Mouse (Mus musculus) spleen, adult 18-20 months (tissue): ENCODE results near the gene Eif2ak4.

Experiments used
- DNase-seq, 2 experiments: peaks; one replicate each; pipeline ENCODE4 v3.0.0; 2022; ENCODE audit warnings: mixed read lengths in 2 of 2

Gene Eif2ak4

DNA sequence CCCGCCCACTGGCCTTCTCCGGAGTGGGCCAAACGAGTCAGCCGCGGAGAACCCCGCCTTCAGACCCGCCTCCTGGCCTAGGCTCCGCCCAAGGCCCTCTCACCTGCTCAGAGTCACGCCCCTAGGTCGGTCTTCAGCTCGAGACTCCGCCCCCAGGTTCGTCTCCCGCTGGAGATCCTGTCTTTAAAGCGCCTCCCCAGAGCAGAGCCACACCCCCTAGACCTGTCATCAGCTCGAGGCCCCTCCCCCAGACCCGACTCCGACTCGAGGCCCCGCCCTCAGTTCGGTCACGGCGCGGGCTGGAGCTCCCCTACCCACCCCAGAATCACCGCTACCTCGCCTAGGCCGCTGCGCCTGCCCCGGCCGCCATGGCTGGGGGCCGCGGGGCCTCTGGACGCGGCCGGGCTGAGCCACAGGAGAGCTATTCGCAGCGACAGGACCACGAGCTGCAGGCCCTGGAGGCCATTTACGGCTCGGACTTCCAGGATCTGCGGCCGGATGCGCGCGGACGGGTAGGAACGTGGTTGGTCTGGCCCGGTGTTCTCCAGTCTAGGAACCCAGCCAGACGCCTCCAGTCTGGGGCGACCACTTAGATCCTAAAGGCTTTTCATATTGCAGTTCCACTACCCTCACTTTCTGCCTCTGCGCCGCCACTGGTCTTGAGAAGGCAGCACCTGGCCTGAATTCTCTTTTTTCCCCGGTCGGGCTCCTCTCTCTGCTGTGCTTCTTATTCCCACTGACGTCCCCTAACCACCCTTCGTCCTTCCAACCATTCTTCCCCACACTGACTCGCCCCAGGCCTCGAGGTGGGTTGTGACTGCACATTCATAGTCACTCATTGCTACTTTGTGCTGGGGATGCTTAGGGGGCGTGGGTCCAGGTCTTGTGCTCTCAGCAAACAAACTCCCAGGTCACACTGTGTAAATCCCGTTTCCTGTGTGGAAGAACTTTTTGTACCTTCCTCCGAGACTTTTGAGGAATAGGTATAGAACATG is at the start of gene Eif2ak4:
Eif2ak4 (plus strand) TSS at position 278 of the 995 bp plus-strand sequence.
- peak; percentile 99 to 100 for DNase-seq

DNA sequence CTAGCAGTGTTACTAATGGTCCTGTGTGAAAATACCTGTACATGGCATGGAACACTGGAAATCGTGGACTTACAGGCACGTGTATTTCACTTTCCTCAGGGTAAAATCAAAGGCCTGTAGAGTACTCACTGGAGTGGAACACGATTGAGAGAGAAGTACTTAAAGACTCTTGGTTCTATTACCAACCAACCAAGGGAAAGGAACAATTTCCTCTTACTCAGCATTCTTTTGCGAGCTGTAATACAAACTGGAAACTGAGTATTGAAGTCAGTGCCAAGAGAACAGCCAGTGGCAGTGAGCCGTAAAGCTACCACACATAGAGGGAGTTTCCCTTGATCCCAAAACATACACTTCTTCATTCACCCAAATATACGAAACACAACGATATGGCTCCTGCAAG is 47.1 kb upstream of the Eif2ak4 start:
- DNase-seq = no peak

DNA sequence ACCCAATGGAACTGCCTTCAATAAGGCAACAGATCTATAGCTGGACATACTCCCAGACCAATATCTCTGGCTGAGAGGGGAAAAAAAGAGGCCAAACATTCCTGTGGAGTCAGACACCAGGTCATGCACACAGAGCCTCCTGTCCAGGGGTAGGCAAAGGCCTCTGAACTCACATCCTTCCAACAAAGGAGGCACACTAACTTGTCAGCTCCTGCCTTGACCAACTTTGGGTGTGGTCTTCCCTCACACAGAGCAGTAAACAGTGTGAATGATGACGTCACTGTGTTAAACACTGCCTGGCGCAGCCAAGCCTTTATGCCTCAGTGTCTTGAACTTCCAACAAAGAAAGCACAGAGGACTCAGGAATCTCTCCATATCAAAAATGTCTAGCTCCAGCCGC is 44.5 kb upstream of the Eif2ak4 start:
- no peak for DNase-seq

DNA sequence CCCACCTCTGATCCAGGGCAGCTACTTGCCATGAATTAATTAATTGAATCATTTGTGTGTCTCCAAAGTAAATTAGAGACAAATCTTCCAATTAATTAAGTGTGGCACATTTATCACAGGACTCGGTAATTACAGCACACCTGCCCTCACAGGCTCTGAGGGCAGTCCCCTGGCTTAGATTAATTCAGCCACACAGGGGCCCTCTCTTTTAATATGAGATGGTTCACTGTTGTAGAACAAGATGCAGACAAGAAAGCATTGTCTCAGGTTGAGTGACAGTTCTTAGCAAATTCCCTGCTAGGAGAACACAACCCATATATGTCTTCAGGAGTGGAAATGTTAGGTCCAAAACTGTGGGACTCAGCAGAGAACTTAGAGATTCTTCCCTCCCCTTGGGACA is 42.9 kb upstream of the Eif2ak4 start:
- DNase-seq = no peak

DNA sequence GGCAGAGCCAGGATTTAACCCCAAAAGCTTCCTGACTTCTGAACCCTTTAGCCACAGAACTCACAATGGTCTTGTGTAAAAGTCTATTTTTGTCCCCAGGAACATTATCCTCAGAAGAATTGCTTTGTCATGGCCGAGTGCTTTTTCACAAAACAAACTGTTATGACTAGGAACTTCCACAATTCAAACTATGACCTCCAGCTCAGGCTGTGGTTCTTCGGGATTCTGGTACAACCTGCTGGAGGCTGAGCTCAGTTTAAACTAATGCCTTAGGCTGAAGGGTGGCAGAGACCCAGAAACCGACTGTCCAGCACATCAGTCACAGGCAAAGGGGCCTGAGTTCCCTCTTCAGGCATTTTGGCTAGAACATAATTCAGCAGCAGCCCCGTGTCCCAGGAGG is 34.9 kb upstream of the Eif2ak4 start:
- DNase-seq = no peak

DNA sequence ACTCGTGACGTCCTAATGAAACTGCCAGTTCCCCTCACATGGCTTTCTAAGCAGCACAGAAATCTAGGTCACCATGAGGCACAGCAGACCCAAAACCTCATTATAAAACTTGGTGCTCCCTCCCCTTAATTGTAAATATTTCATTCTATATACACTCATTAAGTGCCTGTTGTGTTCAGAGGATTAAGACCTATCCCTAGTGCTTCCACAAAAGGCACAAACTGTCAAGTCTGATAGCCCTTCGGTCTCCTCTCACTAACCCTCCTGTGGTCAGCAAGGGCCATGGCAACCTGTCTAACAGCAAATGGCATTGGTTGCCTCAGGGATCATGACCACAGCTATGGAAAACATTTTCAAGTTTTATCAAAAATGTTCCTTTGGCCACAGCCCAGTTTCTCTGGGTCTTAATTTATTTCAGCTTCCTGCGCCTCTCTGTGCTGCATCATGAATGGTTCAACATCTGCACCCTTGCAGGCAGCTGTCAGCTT is 34.5 kb upstream of the Eif2ak4 start:
- DNase-seq = no peak

DNA sequence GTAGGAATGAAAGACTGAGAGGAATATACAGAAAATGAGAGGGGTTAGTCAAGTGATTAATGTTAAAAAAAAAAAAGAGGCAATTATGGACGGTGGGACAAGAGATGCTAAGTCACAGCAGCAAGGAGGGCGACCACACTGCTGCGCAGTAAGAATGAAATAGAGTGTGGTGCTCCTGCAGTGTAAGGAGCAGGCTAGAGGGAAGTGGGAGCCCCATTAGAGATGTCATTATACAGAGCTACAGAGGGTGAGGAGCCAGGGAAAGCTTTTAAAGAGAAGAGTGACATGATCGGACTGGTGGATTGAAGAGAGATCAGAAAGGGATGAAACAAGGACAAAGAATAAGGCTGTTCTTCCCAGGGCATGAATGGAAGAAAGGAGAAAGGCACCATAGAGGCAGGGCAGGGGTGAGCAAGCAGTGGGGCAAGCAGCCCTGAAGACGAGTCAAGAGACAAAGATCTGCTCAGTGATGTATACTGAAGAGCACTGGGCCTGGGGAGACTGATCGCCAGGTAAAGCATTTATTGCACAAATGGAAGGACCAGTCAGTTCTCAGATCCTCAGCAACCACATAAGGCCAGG is 33.2 kb upstream of the Eif2ak4 start:
- DNase-seq = no peak

DNA sequence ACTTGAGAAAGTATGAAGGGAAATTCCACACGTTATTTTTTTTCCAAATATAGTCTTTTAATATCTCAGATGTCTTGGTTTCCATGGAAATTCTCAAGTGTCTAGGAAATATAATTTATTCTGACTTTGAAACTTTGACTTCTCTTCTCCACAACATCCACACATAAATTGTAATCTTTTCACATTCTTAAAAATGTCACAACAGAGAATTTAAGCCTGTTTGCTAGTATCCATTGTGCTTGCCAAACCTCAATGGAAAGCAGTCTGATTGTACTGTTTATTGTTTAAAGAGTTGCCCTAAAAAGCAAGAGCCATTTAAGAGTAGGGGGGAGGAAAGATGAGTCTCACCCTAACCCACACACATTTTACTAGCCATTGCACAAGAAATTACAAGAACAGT is 16.6 kb upstream of the Eif2ak4 start:
- DNase-seq = no peak

DNA sequence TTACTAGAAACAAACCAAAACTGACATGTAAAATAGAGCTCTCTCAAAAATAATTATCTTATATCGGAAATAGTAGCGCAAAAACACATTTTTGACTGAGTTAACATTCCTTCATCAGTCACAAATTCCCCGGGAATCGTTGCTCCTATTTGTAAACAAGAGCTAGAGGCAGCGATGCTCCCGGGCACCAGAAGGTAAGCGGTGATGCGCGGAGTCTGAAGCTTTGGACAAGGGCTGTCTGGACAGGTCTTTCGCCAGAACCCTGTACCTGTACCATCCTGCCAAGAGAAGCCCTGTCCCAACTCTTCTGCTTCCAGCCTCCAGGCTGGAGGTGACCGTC is 15.9 kb upstream of the Eif2ak4 start:
- DNase-seq = no peak

DNA sequence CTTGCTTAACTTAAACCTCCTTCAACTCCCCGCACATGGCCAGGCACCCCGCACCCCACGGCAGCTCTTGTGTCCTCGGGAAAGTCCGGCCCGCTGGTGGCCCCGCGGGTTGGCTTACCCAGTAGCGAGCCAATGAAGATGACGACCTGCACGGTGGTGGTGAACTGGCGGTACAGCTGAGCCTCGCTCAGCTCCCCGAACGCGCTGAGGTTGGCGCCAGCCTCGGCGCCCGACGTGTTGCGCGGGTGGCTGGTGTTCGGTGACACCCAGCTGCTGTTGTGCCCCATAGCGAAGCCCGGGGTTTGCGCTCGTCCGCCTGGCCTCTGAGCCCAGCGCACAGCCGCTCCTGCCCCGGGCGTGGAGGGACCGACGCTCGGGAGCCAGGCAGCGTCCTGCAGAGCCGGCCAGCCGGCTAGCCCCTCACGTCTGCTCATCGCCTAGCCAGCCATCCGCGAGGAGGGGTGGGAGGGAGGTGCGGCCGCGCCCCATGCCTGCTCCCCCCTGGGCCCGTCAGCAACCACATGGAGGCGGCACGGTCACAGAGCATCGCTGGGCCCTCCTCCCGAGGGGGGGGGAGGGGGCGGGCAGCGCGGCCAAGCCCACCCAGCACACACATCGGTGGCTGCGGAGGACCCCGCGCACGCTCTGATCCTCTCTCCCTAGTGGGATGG is 15.4 kb upstream of the Eif2ak4 start, which contains the start of gene Gpr176:
Gpr176 (minus strand) TSS at position 519 of the 671 bp plus-strand sequence.
- peak; percentile 8 to 37 for DNase-seq

DNA sequence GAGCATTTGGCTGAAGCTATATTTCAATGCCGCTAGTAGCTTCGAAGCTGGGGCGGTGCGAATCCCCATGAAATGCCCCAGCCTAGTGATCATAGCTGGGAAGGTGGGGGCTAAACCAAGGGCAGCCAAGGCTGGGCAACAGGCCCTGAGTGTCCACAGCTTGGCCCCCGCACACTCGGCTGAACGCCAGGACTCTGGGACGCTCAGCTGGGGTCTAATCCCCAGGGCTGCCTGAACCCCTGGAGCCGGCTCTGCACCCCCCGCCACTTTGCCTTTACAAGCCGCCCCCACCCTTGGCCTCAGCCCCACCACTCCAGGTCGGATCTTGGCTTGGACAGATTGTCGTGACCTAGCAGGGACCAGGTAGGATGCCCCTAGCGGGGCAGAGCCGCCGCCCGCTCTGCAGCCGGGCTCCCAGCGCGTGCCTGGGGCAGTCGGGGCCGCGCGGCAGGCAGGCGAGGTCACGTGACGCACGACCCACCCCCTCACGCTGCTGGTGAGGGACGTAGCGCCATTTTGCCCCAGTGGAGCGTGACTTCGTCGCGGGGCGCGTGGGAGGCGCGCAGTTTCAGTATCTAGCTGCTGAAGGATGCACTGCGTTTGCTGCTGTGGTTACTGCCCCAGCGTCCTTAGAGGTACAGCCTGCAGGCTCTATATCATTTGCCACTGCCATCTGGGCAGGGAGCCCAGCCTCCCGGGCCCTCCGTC is 14.7 kb upstream of the Eif2ak4 start:
- peak; percentile 80 to 83 for DNase-seq

DNA sequence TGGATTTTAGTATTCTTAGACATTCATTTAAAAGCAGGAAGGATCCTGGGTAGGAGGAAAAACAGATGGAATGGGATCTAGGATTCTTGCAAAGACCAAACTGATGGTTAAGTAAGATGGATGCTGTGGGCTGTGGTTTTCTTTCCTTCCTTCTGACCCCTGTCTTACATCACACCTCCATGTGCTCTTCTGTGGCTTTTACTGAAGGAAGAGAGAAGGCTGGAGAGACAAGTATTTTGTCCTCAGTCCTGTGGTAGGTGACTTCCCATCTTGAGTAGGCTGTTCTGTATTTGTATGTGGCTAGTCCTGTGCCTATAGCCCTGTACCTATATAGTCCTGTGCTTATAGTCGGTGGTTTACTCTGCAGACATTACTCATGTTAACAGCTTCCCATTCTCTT is 12.9 kb upstream of the Eif2ak4 start:
- DNase-seq = no peak

DNA sequence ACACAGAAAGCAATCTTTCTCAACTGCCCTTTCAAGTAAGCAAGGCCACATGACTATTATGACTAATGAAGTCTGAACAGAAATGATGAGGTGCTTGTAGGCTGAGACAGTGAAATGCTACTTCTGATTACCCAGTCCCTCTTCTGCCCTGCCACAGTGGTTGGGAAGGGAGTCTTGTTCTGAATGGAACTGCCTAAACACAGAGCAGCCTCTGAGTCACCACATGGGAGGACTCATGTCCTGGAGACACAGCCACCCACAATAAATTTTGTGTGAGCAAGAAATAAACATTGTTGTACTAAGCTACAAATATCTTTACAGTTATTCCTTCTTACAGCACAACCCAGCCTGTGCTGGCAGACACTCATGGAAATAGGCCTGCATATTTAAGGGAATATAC is 12.5 kb upstream of the Eif2ak4 start:
- DNase-seq = no peak

DNA sequence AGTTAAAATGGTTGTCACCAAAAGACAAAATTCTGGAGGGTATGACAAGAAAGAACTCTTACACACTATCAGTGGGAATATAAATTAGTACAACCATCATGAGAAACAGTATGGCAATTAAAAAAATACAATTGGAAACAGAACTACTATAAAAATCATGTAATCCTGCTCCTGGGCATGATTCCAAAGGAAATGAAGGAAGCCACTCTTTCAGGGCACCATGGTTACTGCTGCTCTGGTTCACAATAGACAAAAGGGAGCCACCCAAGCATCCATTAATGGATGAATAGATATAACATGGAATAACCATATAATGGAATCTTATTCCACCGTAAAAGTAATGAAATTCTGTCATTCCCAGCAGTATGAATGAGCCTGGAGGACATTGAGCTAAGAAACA is 8.7 kb upstream of the Eif2ak4 start:
- DNase-seq = no peak

DNA sequence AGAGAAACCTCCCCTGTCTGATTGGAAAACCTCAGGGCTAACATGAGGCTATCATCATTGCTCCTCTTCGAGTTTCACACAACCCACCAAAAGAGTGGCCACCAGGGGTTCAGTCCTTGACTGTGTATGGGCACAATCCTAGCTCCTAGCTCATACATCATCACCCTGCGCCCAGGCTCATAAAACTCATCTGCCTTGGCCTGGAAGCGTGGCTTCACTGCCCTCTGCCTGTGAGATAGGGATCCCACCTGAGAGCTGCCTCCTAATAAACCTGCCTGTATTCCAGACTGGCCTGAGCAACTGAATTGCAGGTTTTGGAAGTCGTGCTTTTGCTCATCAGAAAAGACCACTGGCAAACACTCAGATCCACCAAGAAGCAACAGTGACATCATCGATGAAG is 5.0 kb upstream of the Eif2ak4 start:
- DNase-seq = no peak

DNA sequence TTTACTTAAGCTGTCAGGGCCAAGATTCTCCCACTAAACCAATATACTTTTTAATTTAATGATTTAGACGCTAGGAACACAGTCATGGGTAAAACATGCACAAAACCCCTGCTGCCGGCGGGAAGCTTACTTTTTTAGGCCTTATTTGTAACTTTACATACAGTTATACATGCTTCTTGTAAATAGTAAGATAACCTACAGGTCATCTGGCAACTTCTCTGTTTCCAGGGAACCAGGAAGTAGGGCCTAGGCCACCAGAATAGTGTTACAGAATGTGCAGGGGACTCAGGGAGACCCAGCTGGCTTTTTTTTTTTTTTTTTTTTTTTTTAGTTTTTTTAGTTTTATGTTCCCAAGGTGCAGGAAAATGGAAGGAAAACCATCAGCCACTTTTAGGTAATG is 1.2 kb downstream of the Eif2ak4 start:
- no peak for DNase-seq

DNA sequence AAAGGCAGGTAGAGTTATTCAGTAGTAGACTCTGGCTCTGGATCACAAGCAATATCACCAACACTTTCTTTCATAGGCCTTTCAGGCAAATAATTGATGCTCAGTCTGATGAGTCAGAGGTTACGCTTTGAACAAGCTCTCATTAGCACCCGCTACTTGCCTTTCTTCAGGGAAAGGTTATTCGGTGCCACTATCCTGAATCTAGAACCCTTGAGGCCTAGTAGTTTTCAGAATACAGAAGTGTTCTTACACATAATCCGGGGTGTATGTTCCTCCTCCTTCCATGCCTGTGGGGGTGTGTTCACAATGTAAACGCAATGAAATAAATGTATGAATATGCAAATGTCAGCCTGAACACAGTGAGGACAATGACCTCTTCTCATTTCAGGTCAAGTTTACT is 1.7 kb downstream of the Eif2ak4 start:
- no peak for DNase-seq

DNA sequence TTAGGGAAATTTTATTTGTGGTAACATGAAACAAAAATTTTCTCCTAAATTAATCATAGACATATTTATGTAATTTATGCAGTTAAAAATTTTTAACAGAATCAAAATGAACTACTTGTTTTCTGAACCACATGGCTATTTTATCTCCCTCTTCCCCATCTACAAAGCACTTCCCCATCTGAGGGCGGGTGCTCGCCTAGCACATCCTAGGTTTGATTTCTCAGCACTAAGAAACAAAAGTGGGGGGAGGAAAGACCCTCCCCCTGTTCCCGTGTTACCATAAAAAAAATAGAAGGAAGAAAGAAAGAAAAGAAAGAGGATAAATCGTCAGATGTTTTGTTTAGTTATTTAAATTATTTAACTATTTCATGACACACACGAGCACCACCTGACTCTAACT is 2.8 kb downstream of the Eif2ak4 start:
- DNase-seq = no peak

DNA sequence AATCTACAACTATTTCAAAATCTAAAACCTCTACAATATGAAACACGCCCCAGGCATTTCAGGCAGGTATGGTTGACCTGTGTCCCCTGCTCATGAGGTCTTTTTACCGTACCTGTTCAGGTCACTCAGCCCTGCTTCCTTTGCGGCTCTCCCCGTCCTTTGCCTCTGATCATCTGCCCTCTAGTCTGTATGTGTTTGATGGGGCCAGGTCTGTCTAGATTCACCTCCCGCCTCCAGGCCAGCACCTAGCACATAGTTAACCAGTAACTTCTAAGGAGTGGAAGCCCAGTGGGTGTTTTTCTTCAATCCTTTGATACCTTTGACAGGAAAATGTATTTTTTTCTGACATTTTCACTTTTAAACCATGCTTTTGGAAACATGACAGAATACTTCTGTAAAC is 11.3 kb downstream of the Eif2ak4 start:
- DNase-seq = no peak

DNA sequence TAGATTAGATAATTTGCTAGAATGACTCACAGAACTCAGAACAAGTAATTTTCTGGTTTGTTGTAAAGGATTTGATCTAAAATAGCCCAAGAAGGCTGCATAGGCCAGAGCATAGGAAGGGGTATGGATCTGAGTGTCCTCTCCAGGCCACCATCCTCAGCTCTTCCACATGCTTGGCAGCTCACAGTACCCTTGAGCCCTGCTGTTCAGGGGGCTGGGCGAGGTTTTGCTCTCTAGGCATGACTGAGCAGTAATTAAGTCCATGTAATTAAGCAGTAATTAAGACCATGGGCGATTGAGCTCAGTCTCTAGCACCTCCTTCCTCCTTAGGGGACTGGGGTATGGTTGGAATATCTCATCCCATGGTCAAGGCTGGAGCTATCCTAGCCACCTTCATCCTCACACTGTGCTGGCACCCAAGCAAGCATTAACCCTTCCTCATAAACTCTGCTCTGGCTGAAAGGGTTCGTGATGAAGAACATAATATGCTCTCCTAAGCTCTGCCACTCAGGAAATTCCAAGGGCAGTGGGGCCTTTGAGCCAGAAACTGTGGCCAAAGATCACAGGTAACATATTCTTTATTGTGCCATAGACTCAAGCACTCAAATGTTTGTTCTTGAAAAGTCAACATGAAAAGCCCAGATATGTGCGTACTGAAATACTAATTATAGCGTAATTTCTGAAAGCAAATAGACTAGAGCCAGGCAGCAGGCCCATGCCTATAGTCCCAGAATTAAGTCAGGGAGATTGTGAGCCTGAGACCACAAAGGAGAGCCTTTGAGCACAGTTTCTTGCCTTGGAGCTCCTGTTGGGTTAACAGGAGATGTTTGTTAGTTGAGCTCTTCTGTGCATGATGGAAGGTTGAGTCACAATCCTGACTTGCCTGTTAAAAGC is 13.7 kb downstream of the Eif2ak4 start:
- no peak for DNase-seq

DNA sequence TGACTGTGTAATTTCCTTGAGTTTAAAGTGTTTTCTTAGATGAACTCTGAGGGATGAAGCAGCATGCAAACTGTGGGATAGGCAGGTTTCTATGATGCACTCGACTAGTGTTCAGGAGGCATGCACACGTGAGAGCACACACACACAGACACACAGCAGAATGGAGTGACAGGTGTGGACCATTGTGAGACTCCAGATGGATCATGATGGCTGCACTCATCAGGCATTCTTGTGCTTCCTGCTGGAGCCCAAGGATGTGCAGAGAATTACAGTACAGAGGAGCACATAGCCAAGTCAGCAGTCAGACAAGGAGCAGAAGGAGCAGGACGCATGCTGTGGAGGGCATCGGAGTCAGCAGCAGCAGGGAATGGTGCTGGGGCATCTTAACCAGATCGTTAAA is 15.9 kb downstream of the Eif2ak4 start:
- no peak for DNase-seq

DNA sequence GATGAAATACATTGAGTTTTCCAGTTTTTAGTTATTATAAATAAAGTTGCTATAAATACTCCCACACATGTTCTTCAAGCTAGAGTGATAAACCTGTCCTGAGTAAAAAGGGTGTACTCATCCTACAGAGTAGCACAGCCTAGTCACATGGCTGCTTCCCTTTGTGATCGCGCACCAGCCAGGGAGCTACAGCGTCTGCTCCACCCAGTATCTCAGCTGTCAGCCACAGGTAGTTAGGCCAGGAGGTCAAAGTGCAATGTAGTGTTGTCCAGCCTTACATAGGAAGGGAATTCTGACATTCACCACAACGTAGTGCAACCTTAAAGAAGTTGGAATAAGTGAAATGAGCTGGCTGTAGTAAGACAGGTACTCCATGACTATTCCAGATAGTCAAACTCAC is 17.1 kb downstream of the Eif2ak4 start:
- no peak for DNase-seq
